Mouse (Mus musculus) heart, adult 9 months (tissue): ENCODE measurements at regions not wholly inside any gene's neighbourhood (a gene's known extent, or its start where the extent isn't known, plus 50 kb on each side); places are given as distances from the start of the nearest gene placed in this dataset.

Experiments used
- DNase-seq, 2 experiments: peaks; one replicate each; pipeline ENCODE4 v3.0.0; 2022; ENCODE audit warnings: low spot score in 2 of 2

DNA sequence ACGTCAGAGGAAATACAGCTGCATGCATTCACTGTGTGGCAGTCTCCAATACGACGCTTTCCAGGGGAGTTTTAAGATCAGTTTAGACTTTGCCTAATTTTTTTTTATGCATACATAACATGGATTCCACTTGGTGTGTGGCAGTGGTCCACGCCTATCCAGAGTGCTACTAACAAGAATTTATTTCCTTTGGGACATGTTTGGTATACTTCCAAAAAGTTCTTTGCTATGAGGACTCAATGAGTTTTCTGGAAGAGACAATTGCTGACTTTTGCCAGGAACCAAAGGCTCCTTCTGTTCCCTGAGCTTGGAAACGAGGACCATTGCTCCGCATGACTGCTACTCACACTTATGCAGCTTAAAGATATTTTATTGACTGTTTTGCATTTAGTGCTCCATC lies 59.2 kb downstream of the Marcks start:
- peak; percentile 32 to 60 for DNase-seq

- peak; percentile 93 to 95 for DNase-seq
These were observed 60.3 kb downstream of the Marcks start for GRCm38 (mm10) chr10:37078439-37078838.

- DNase-seq, result no peak
These were observed 61.0 kb downstream of the Marcks start for GRCm38 (mm10) chr10:37077741-37078140.

GRCm38 (mm10) chr10:37072834-37073233 lies 65.9 kb downstream of the Marcks start:
- DNase-seq, result peak; percentile 44 to 72

DNA sequence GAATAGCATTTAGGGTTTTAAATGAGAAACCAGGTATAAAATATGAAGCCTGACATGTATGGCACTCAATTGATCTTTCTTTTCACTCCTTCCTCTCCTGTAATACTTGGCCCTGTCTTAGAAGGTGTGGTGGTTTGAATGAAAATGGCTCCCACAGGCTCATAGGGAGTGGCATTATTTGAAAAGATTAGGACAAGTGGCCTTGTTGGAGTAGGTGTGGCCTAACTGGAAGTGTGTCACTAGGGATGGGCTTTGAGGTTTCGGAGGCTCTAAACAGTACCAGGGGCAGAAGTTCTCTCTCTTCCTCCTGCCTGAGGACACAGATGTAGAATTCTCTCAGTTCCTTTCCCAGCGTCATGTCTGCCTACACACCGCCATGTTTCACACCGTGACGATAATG lies 66.7 kb downstream of the Marcks start:
- no peak for DNase-seq

GRCm38 (mm10) chr10:37071420-37071819 lies 67.3 kb downstream of the Marcks start:
- DNase-seq, result no peak
